Mouse (Mus musculus) lung, embryonic 14.5 days (tissue): ENCODE data around the gene Agap2. TPM values are rescaled to one million over a fixed set of nuclear protein-coding genes. Genes with fewer than 3 reads are reported as not detected.

Experiments
- ATAC-seq: fragments of 200-750 bp; cut with Nextera tagmentation; 2 replicates; pipeline ENCODE4 v1.8.0; 2017; ENCODE audit warnings: mild to moderate bottlenecking, moderate TSS enrichment, moderate library complexity; ENCODE audit not compliant: insufficient read depth
- DNase-seq: peaks from one replicate; pipeline ENCODE4 v3.0.0-alpha.2; 2015
- H3K27ac ChIP-seq: fragments of 300-500 bp; sonication (generic); 2 replicates; pipeline ENCODE4 v1.5.1; 2014; ENCODE audit warnings: low read depth, mild to moderate bottlenecking, moderate library complexity
- H3K27me3 ChIP-seq: fragments of 300-500 bp; sonication (generic); 2 replicates; pipeline ENCODE4 v1.6.1; 2014; ENCODE audit warnings: low read length, control low read depth; ENCODE audit not compliant: insufficient read depth
- H3K36me3 ChIP-seq: fragments of 300-500 bp; sonication (generic); 2 replicates; pipeline ENCODE4 v1.6.1; 2014; ENCODE audit warnings: control low read depth; ENCODE audit not compliant: insufficient read depth
- H3K4me1 ChIP-seq: fragments of 300-500 bp; sonication (generic); 2 replicates; pipeline ENCODE4 v1.6.1; 2014; ENCODE audit warnings: antibody characterized with exemption, control low read depth; ENCODE audit not compliant: insufficient read depth
- H3K4me2 ChIP-seq: fragments of 300-500 bp; sonication (generic); 2 replicates; pipeline ENCODE4 v1.6.1; 2014; ENCODE audit warnings: mild to moderate bottlenecking
- H3K4me3 ChIP-seq: fragments of 300-500 bp; sonication (generic); 2 replicates; pipeline ENCODE4 v1.5.1; 2014; ENCODE audit warnings: low read depth, low read length
- H3K9ac ChIP-seq: fragments of 300-500 bp; sonication (generic); 2 replicates; pipeline ENCODE4 v1.6.1; 2014
- H3K9me3 ChIP-seq: fragments of 300-500 bp; sonication (generic); 2 replicates; pipeline ENCODE4 v1.6.1; 2016; ENCODE audit warnings: low read depth, low read length, control low read depth
- CTCF ChIP-seq: IDR thresholded peaks from 2 replicates; pipeline ENCODE4 v1.5.1; 2016; ENCODE audit warnings: antibody characterized with exemption, low read depth
- WGBS: fragments of 180-500 bp; shearing (Covaris S2); extraction: QIAGEN DNeasy Blood & Tissue Kit; methylation state at CpG from one replicate; pipeline ENCODE4 v1.1.7; 2014; 5-methylcytosine and 5-hydroxymethylcytosine counted together
- polyA plus RNA-seq: library from polyadenylated mRNA; unstranded; fragments of >200 nt; fragmentation: Nextera tagmentation; extraction: Ambion mirVana; gene quantifications from 2 replicates; pipeline ENCODE4 v1.2.1, GENCODE M21; 2014

The Agap2 gene
- polyA plus RNA-seq, 1 experiment from 2014 or later, result 0.07 TPM

GRCm38 (mm10) chr10:127049395-127050118, 25.5 kb upstream of the Agap2 start:
- peak; percentile 21 for DNase-seq
- Histone ChIP-seq H3K36me3 (peaks cover 12% of the 10 kb centered on the region), H3K27ac (no peak overlapping the region), H3K9me3 (no peaks in the 10 kb centered on the region), H3K4me2 (peak overlapping the region; percentile 48), H3K4me3 (peak overlapping the region; percentile 22), H3K4me1 (no peaks in the 10 kb centered on the region), H3K9ac (peak overlapping the region; percentile 28; the same call in 1 of the 2 replicates), H3K27me3 (peaks cover 48% of the 10 kb centered on the region)
- peak; percentile 19; the same call in 1 of the 2 replicates for ATAC-seq
- WGBS, result 3% methylated on average over 29 of the region's 29 CpGs
- peak; percentile 43 for TF ChIP-seq CTCF

- DNase-seq (no peak), ATAC-seq (no peak; the same call in 1 of the 2 replicates)
- WGBS, result 16% methylated on average over 10 of the region's 10 CpGs
- H3K27ac ChIP-seq, result no peak overlapping the region
- no peak overlapping the region for H3K4me3 ChIP-seq
- H3K4me1 ChIP-seq, result no peaks in the 10 kb centered on the region
- no peak for TF ChIP-seq CTCF
- H3K4me2 ChIP-seq, result no peak overlapping the region; the same call in 1 of the 2 replicates
- H3K9me3 ChIP-seq, result no peaks in the 10 kb centered on the region
- H3K27me3 ChIP-seq, result peaks cover 48% of the 10 kb centered on the region
- H3K9ac ChIP-seq, result no peak overlapping the region
- peaks cover 11% of the 10 kb centered on the region; the same call in 1 of the 2 replicates for H3K36me3 ChIP-seq
These were observed 25.0 kb upstream of the Agap2 start for GRCm38 (mm10) chr10:127050119-127050474.

- Histone ChIP-seq H3K4me2 (no peak overlapping the region), H3K4me3 (no peak overlapping the region), H3K27ac (no peak overlapping the region), H3K36me3 (0 out of 2 replicates have a peak, but pooled peaks cover 16% of the 10 kb centered on the region), H3K9ac (no peak overlapping the region), H3K27me3 (peaks cover 38% of the 10 kb centered on the region), H3K4me1 (0 out of 2 replicates have a peak, but pooled peaks cover 4% of the 10 kb centered on the region), H3K9me3 (no peaks in the 10 kb centered on the region)
- DNase-seq (peak; percentile 73), ATAC-seq (no peak)
- TF ChIP-seq CTCF, result peak; percentile 43
- WGBS, result 60% methylated on average over 4 of the region's 4 CpGs
These were observed 20.4 kb upstream of the Agap2 start for GRCm38 (mm10) chr10:127054646-127055045.

- Histone ChIP-seq H3K4me3 (no peak overlapping the region), H3K4me1 (0 out of 2 replicates have a peak, but pooled peaks cover 4% of the 10 kb centered on the region), H3K27me3 (peaks cover 38% of the 10 kb centered on the region), H3K27ac (no peak overlapping the region), H3K9ac (no peak overlapping the region), H3K4me2 (no peak overlapping the region), H3K9me3 (no peaks in the 10 kb centered on the region), H3K36me3 (0 out of 2 replicates have a peak, but pooled peaks cover 16% of the 10 kb centered on the region)
- WGBS, result 87% methylated on average over 8 of the region's 8 CpGs
- DNase-seq, result no peak
- no peak for TF ChIP-seq CTCF
- no peak for ATAC-seq
These were observed 19.7 kb upstream of the Agap2 start for GRCm38 (mm10) chr10:127055406-127055805.

- WGBS, result 82% methylated on average over 20 of the region's 20 CpGs
- no peak for DNase-seq
- TF ChIP-seq CTCF, result no peak
These were observed 18.6 kb upstream of the Agap2 start for GRCm38 (mm10) chr10:127056490-127056889.

GRCm38 (mm10) chr10:127058161-127058560, 16.9 kb upstream of the Agap2 start:
- Histone ChIP-seq H3K9me3 (no peaks in the 10 kb centered on the region), H3K27me3 (peaks cover 30% of the 10 kb centered on the region), H3K9ac (no peak overlapping the region), H3K4me2 (peak overlapping the region; percentile 95), H3K4me1 (0 out of 2 replicates have a peak, but pooled peaks cover 8% of the 10 kb centered on the region), H3K27ac (no peak overlapping the region), H3K36me3 (0 out of 2 replicates have a peak, but pooled peaks cover 16% of the 10 kb centered on the region), H3K4me3 (peak overlapping the region; percentile 70)
- WGBS, result 0% methylated on average over 9 of the region's 9 CpGs
- ATAC-seq, result peak; percentile 25; the same call in 1 of the 2 replicates
- peak; percentile 90 for DNase-seq
- TF ChIP-seq CTCF, result peak; percentile 97

More at GRCm38 (mm10) chr10:127056490-127056889, 18.6 kb upstream of the Agap2 start:
- no peaks in the 10 kb centered on the region for H3K9me3 ChIP-seq
- H3K4me3 ChIP-seq, result no peak overlapping the region
- H3K4me1 ChIP-seq, result 0 out of 2 replicates have a peak, but pooled peaks cover 4% of the 10 kb centered on the region
- no peak overlapping the region for H3K9ac ChIP-seq
- no peak overlapping the region for H3K4me2 ChIP-seq
- H3K36me3 ChIP-seq, result 0 out of 2 replicates have a peak, but pooled peaks cover 16% of the 10 kb centered on the region
- H3K27me3 ChIP-seq, result peaks cover 36% of the 10 kb centered on the region
- H3K27ac ChIP-seq, result no peak overlapping the region
- no peak for ATAC-seq

GRCm38 (mm10) chr10:127058708-127059107, 16.4 kb upstream of the Agap2 start:
- Histone ChIP-seq H3K4me1 (0 out of 2 replicates have a peak, but pooled peaks cover 8% of the 10 kb centered on the region), H3K27ac (no peak overlapping the region), H3K4me2 (peak overlapping the region; percentile 95), H3K9ac (peak overlapping the region; percentile 72; the same call in 1 of the 2 replicates), H3K4me3 (peak overlapping the region; percentile 70), H3K36me3 (0 out of 2 replicates have a peak, but pooled peaks cover 16% of the 10 kb centered on the region), H3K27me3 (peaks cover 30% of the 10 kb centered on the region), H3K9me3 (no peaks in the 10 kb centered on the region)
- WGBS, result 10% methylated on average over 8 of the region's 8 CpGs
- no peak for TF ChIP-seq CTCF
- DNase-seq (no peak), ATAC-seq (no peak)
